Mouse (Mus musculus) T-helper 1 cell (primary cell): Measurements from ENCODE around the gene Dhx33.

Experiments used
- in situ Hi-C: fragments of 300-600 bp; cut with MboI, MseI; formaldehyde crosslinking; loops from one replicate; pipeline ENCODE4 v1.15.1; 2025; ENCODE audit warnings: high pct_unique_total_duplicates

Dhx33 gene

DNA sequence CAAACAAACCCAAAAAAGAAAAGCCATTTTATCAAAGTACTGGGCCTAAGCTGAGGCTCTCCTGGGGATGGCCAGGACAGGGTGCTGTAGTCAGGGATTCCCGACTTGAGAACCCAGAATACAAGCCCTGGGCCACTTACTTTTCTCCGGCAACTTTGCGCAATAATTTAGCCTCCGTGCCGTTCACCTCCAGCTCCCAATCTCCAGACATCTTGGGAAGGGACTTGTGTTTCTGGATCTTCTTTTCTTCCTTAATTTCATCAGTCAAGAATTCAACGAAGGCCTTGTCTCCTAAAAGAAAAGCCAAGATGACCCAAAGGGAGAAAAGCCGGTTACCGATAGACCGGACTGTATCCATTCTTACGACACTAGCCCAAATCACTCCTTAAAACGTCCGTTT lies 22.2 kb downstream of the Dhx33 start:
- in situ Hi-C loops = no loop called here

DNA sequence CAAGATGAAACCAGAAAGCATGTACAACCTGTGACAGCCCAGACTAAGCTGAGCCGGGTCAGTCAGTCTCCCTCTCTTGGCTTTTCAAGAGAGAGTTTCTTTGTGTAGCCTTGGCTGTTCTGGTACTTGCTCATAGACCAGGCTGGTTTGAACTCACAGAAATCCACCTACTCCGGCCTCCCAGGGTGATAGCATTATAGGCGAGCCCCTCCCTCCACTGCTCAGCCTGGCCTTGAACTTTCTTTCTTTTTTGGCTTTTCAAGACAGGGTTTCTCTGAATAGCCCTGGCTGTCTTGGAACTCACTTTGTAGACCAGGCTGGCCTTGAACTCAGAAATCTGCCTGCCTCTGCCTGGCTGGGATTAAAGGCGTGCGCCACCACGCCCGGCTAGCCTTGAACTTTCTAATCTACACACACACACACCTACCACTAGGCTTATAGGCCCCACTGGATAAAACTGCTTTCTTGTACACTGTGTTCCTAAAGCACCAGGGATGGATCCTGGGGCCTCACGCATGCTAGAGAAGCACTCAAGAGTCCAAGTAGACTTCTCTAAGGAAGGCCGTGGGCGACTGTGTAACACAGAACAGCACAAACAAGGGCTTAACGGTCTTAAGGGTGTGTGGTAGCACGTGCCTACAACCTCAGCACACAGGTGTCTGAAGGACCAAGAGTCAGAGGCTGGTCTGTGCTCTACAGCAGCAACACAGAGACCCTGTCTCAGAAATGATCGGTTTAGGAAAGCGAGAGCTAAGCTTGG lies 23.3 kb downstream of the Dhx33 start:
- in situ Hi-C loops = no loop called here

DNA sequence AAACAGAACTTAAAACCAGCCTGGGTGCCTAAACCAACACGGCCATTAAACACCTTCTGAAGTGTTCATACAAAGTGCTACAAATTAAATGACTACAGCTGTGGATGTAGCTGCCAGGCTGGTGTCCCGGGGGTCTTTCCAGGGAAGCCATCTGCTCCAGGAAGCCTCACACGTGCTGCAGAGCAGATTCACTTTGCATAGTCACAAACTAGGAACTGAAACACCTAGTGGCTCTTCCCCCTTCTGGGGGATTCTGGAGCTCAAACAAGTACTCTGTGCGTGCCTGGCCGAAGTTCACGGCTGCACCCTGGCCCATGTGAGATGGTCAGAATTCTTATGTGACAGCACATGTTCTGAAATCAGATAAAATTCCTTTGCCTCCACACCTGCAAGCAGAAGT lies 24.0 kb downstream of the Dhx33 start:
- in situ Hi-C loops = no loop called here

DNA sequence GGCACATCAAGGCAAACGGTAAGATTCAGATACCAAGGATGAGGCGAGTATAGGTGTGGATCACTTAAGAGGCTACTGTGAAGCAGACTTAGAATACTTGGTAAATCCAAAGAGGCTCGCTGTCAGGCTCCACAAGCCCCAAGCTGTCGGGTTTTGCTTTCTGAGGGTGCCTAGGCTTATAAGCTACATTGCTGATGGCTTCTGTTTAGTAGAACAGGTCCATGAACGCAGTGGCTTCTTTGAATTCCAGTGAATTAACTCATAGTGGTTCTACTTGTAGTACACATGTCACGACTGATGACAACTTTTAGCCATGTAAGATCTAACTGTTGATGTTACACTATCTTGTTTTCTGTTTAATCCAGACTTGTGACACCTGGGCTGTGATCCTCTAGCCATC lies 26.9 kb downstream of the Dhx33 start:
- in situ Hi-C loops = no loop called here

DNA sequence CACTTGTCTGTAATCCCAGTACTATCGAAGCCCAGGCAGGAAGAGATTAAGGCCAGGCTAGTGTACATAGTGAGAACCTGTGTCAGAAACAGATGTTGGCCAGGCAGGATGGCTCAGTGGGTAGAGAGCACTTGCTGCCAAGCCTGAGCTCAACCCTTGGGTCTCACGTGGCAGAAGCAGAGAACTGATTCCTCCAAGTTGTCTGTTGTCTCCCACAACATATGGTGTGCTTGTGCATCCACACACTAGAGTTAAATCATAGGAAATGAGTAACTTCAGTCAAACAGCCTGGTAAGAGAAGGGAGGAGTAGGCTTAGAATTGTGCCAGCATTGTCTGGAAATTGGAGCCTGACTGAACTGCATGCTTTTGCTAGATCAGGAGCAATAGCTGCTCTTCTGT lies 29.0 kb downstream of the Dhx33 start:
- in situ Hi-C loops = no loop called here

DNA sequence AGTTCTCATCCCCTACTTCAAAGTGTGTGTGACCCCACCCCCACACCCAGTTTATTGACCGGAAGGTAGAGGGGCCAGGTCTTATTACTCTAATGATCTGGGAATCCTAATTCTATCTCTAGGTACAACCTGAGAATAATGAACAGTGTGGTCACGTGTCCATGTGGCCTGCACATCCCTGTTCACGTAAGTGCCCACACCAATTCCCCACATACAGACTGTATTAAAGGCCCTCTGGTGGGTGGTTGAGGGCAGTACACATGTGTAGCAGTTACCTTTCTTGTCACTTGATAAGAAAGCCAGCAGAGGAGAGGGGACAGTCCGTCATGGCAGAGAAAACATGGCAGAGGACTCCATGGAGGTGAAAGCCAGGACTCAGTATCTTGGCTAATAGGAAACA lies 30.3 kb downstream of the Dhx33 start:
- in situ Hi-C loops = no loop called here

DNA sequence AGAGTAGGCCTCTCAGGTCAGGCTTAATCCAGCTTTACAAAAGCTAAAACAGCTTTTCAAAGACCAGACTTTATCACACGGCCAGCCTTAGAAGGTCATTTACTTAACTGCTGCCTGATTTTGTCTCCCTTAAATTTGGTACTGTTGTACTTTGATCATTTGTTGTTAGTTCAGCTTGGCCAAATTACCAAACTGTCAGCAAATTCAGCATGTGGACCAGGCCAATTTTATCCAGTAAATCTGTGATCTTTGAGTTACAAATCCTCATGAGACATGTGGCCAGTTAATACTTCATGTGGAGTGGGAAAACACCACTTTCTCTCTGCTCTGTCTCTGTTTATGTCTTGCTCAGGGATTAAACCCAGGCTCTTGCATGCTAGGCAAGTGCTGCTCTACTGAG lies 31.7 kb downstream of the Dhx33 start:
- in situ Hi-C loops = no loop called here

DNA sequence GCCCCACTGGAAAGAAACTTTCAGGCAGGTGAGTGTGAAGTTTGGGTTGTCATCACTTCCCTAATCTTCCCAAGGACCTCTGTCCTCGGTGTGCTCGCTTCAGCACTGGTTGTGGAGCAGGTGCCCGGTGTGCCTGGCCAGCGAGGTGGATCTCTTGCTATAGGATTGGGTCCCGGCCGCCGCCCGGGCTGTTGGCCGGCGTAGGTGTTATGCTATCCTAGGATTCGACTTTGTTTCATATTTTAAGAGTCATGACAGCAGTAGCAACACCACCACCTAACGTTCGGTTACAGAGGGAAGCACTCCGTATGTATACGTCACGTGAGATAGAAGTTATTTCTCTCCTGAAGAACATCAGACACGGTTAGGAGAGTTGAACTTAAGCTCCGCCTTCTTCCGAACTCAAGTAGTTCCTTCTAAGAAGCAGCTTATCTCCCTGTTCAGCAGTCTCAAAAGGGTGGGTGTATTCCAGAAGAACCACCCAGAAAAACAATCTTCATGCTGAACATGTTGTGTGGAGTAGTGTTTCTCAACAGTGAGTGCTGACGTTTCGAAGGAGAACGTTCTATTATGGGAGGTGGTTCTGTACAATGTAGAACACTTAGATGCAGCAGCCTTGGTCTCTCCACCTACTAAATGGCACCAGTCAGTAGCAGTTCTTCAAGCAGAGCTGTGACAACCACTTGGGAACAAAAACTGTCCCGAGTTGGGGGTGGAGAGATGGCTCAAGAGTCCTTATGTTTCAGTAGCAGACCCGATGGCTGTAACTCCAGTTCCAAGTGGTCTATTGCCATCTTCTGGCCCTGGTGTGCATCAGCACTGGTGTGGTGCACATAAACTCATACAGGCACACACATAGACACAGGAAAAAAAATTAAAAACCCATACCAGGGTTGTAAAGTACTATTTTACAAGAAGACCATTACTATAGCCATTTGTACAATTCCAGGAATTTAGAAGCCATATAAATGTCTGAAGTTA lies 33.4 kb downstream of the Dhx33 start:
- in situ Hi-C loops = no loop called here

DNA sequence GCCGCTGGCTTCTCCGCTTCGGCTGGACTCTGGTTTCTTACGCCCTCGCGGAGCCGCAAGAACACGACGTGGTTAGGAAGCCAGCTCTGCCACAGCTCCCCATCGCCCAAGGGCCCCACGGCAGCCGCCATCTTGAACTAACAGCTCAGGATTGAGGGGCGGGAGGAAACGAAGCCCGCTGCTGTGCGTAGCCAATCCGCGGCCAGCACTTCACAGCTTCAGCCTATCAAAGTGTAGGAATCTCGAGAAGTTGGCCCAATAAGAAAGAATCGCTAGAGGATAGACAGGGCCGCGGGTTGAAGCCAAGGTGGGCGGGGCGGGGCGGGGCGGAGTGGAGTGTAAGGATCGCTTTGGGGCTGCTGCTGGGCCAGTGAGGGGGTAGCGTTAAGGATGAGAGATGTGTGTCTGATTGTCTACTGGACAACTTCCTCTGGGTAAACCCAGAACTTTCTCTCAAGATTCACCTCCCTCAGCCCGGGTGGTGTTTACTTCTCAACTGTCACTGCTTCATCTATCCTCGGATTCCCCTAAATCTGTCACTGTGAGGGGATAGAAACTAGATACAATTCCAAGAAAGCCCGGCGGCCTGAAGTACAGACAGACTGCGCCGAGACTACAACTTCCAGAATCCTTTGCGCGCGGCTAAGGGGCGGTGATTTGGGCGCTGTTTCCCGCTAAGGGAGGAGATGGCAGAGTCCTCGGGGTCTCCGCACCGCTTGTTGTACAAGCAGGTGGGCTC lies 34.2 kb downstream of the Dhx33 start, which contains the start of the genes Nup88 and Rpain:
TSS of gene Nup88 (minus strand) at position 153 of the 739 bp plus-strand sequence.
TSS of gene Rpain (plus strand) at position 393 of the 739 bp plus-strand sequence.
- in situ Hi-C loops = no loop called here

DNA sequence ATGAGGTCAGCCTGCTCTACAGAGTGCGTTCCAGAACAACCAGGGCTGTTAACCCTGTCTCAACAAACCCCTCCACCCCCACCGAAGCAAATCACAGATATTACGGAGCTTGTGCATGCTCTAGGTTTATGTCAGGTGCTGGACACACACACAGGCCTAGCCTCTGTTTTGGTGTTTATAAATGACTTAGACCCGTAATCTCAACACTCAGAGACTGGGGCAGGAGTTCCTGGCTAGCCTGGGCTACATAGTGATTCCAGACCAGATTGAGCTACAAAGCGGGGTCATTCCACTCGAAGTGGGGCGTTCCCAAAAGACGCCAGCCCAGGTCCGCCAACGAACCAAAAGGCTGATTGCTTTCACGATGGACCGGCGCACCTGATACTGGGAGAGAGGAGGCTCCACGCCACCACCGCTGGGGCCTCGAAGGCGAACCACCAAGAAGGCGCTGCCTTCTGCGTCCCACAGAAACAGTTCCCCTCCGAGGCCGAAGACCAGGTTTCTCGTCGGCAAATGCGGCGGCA lies 34.9 kb downstream of the Dhx33 start:
- in situ Hi-C loops = no loop called here

DNA sequence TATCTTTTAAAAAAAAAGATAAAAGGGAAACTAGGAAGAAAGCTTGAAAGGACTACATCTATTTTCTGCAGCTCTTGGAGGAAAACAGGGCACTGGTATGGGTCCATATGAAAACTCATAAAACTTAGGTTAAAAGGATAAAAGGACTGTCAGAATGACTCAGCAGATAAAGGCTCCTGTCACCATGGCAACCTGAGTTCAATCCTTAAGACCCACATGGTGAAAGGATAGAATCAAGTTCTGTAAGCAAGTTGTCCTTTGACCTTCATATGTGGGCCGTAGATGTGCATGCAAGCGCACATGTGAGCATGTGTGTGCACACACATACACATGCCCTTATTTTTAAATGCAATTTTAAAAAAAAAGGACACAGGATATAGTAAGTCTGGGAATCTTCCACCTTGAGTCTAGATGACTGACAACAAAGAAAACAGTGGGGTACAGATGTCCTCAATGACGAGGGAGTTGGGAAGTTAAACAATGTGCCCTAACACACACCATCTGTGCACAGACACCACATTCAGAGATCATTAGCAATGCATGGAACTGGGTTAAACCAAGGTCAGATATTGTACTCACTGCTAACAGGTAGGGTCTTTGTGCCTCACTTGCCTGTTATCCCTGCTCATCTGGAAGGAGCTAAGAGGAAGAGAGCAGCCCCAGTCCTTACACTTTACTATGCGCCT lies 39.9 kb downstream of the Dhx33 start:
- in situ Hi-C loops = no loop called here

DNA sequence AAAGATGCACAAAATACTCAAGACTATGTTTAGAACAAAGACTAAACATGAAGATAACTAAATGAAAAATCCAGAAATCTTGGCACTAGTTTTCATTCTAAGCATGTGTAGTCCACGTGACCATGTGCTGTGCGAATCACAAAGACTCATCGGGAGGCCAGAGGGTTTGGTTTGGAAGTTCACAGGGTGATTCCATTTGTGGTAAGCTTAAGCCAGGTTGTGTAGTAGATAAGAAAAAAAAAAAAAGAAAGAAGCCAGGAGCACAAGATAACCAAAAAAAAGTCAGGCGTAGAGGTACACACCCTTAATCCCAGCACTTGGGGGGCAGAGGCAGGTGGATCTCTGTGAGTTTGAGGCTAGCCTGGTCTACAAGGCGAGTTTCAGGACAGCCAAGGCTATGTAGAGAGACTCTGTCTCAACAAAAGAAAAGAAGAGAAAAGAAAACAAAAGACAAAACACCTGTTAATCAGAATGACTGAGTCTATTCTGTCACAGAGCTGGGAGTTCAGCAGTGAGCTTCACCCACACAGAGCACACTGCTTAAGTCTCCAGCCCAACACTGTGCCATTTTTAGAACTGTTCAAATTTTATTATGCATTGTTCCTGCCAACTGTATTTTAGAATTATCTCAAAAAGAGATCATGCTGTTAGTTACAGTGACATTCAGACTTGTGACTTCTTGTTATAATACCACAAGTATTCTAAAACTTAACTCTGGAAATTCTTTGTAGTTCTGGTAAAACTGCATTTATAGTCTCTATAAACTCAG lies 43.3 kb downstream of the Dhx33 start:
- in situ Hi-C loops = no loop called here

DNA sequence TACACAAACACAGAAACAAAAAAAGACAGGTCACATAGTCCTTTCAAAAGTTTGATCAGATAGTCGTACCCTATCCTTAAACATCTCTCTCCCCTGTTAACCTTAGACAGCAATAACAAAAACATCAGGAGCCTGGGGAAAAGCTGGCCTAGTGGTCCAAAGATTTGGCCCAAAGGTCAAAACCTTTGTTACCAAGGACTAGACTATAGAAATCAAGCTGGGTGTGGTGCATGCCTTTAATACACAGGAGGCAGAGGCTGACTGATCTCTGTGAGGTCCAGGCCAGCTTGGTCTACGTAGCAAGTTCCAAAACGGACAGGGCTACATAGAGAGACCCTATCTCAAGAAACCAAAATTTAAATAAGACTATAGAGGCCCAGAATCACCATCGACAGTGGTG lies 49.5 kb downstream of the Dhx33 start:
- in situ Hi-C loops = no loop called here

DNA sequence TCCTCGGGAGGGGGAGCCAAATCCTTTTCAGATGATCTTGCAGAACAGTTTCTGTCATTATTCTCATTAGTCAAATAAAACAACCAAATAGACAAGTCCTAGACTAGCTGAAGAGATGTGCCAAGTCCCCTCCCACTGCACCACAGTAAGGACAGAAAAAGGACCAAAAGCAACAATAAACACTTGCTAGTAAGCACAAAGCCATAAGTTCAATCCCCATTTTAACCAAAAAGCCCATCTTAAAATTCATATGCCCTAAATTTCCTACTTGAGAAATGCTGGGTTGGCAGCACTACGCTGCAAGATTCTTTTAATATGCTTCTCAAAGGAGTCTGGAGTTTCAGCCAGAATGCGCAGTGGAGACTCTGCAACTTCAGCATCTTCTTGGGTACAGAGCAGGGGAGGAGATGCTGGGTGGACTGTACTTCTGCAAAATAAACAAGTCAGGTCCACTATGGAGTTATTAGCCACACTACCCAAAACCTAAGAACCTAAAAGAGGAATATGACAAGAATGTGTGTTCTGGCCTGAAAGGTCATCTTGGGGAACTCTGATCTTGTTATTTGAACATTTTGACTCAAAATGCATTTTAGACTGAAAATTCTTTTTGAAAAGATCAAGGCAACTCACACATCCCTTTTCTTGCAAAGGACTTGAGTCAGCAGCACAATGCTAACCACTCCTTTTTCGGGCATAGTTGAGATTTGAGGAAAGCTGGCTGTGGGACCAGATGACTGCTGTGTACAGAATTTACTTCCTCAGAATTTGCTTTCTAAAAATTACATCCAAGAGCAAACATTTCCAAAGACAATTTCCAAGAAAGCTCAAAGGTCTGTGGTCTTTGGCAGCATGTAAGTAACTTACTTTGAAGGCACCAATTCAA lies 59.1 kb downstream of the Dhx33 start:
- in situ Hi-C loops = no loop called here

DNA sequence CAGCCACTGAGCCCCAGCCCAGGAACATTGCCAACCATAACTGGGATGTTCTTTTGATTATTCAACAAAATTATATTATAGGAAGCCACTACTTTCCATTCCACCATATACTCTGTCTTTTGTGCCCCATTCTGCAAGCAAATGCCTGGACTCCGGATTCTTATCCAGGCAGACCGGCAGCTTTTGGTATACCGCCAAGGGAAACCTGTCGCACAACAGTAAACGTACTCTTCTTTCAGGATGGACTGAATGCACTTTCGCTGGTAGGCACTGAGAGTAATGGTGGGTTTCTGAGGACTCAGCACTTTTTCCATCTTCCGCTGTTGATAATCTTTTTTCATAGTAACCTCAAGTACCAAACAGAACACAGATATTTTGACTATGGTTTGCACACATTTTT lies 60.6 kb downstream of the Dhx33 start:
- in situ Hi-C loops = no loop called here

DNA sequence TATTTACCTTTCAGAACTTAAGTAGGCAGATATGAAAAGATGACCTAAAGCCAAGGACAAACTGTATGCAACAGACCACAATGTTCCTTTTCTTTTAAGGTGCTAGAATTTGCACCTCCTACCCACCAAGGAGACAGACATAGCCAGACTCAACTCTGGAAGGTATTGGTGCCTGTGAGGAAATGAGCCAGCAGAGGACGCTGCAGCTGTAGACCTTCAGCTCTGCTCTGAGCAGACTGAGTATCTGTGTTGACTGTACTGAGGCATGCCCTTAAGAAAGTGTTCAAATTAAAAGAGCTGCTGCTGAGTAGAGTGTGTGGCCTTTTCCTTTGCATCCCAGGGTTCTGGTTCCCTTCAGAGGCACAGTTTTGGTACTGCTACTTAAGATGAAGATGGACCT lies 61.6 kb downstream of the Dhx33 start:
- in situ Hi-C loops = no loop called here

DNA sequence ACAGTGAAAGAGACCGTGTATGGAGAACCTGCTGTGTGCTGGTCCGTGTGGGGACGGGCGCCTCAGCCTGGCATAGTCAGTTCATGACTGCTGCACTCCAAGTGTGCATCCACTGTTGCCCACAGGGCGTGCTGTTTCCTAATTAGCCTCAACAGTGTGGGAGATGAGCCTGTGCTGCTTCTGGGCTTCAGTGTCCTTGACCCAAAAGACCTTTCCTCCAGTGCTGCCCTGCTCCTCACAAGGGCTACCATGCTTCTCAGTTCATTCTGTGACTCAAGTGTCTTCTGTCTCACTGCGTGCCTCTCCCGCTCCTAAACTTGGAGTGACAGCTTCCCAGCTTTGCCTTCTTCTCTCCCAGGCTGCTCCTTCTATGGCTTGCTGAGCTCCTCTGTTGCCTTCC lies 68.9 kb downstream of the Dhx33 start:
- in situ Hi-C loops = no loop called here
